Mouse (Mus musculus) E14TG2a.4 (cell line): ENCODE measurements around the gene Gm42715.

ENCODE experiments used
- CTCF ChIP-seq: conservative IDR thresholded peaks from 2 replicates; pipeline ENCODE4 v1.5.1; 2014; ENCODE audit warnings: low read length
- NANOG ChIP-seq: IDR thresholded peaks from 2 replicates; pipeline ENCODE4 v1.6.1; 2014; ENCODE audit warnings: borderline replicate concordance, low read length, mixed read lengths

DNA sequence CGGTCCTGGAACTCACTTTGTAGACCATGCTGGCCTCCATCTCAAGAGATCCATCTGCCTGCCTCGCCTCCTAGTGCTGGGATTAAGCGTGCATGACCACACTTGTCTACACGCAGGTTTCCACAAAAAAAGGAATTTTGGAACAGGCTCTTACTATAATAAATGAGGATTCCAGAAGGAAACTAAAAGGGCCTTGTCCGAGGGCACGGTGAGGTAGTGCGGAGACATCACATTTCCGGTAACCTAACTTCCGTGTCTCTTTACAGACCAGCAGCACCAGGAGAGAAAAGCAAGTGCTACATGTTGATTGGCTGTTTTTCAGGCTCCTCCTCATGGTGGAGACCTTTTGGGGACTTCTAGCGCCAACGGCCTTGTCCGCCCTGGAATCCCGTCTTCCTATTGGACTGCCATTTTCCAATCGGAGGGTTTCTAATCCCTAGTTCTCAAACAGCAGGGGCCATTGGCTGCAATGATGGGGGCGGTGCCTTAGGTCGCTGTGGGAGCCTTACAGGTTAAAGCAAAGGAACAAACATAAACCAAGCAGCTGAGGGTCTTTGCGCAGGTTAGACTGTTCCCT, 53.6 kb downstream of the Gm42715 start, which contains the start of gene Phkg2:
- TF ChIP-seq CTCF (no peak), NANOG (no peak)
